Mouse (Mus musculus): ENCODE measurements around the gene Recql5. TPM values are rescaled to one million over a fixed set of nuclear protein-coding genes. Genes with fewer than 3 reads are reported as not detected.

Recql5 gene
- total RNA-seq, 2 experiments from 2014 or later: 20.4 to 22.1 TPM

DNA sequence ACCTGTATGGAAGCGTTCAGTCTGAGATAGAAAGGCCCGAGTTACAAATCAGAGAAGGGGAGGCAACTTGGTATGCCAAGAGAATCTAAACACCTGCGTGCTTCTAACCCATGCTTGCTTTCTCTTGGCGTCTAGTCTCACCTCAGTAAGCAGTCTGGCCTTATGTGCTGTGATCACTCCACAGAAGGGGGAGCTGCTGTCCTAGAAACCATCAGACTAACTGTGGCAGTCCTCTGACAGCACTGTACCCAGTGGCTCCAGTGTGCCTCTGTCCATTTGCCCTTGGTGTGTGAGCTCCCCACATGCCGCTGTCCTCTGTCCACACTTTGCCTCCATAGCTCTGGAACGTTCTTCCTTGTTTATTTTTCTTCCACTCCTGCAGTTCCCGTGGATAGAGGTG, 8.7 kb upstream of the Recql5 start:
- intact Hi-C loops (cut with DNase I): no loop called here
- DNase-seq: no peak

GRCm38 (mm10) chr11:115939690-115940329, 6.5 kb upstream of the Recql5 start:
- intact Hi-C loops (cut with DNase I): loop anchor here (5.0 kb wide), 1 partner anchor 62 kb away; no protein-coding TSS in a partner anchor
- peak; percentile 68 for DNase-seq

DNA sequence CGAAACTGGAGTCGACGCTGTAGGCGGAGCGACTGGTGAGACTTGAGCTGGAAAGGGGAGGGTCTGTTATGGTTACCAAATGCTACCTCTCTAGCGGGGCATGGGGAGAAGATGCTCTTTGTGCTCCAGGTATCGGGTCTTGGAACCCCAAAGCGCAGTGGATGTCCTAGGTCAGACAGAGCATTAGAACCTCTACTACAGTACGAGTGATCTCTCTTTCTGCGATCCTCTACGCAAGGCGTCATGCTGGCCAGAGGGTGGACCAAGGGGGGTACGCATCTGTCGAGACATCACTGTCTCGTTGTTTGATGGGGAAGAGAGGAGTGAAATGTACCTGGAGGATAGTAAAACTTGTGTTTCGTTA, 452 bp upstream of the Recql5 start:
- intact Hi-C loops (cut with DNase I): no loop called here
- no peak for DNase-seq

DNA sequence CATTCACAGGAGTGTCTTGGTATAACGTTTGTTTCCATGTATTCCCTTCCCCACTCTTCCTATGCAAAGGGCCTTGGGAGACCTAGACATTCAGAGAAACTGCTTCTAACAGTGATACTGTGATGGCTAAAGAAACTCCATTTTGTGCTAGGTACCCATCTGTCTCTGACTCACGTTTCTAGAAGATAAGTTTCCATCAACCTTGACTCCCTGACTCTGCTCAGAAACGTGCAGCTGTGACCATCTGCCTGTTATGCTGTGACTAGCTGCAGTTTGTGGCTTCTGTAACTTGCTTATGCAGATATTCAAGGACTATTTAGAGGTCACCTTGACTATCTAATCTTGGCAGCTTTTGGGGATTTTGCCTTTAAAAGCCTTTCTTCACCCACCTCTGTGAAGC, 2.0 kb downstream of the Recql5 start:
- intact Hi-C loops (cut with DNase I): no loop called here
- DNase-seq: no peak

DNA sequence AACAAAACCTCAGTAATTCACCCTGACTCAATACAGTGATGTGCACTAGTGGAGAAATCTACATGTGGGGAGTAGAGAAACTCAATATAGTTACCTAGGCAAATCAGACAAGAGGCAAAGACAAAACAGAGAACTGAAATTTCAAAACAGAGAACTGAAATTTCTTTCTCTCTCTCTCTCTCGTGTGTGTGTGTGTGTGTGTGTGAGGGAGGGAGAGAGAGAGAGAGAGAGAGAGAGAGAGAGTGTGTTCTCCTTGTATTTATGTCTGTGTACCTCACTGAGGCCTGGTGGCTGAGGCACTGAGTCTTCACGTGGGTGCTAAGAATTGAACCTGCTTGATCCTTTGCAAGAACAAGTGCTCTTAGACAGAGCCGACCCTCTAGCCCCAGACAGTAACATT, 3.5 kb downstream of the Recql5 start:
- no peak for DNase-seq
- intact Hi-C loops (cut with DNase I): no loop called here

- no peak for DNase-seq
- intact Hi-C loops (cut with DNase I): no loop called here
Measured at GRCm38 (mm10) chr11:115929031-115929430, 4.2 kb downstream of the Recql5 start.

- no peak for DNase-seq
- intact Hi-C loops (cut with DNase I): no loop called here
Measured at GRCm38 (mm10) chr11:115921986-115922385, 11.3 kb downstream of the Recql5 start.

- DNase-seq: peak; percentile 40
- intact Hi-C loops (cut with DNase I): no loop called here
Measured at GRCm38 (mm10) chr11:115920110-115920818, 13.0 kb downstream of the Recql5 start.

- intact Hi-C loops (cut with DNase I): no loop called here
- no peak for DNase-seq
Measured at GRCm38 (mm10) chr11:115919073-115919472, 14.2 kb downstream of the Recql5 start.

DNA sequence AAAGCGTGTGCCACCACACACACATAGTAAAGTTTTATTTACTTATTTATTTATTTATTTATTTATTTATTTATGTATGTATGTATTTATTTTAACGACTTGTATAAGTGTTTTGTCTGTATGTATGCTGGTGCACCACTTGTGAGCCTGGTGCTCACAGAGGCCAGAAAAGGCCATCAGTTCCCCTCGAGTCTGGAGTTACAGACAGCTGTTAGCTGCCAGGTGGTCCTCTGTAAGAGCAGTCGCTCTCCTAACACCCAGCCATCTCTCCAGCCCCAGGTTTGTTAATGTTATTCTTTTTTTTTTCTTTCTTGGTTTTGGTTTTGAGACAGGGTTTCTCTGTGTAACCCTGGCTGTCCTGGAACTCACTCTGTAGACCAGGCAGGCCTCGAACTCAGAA, 14.6 kb downstream of the Recql5 start:
- intact Hi-C loops (cut with DNase I): no loop called here
- DNase-seq: no peak

DNA sequence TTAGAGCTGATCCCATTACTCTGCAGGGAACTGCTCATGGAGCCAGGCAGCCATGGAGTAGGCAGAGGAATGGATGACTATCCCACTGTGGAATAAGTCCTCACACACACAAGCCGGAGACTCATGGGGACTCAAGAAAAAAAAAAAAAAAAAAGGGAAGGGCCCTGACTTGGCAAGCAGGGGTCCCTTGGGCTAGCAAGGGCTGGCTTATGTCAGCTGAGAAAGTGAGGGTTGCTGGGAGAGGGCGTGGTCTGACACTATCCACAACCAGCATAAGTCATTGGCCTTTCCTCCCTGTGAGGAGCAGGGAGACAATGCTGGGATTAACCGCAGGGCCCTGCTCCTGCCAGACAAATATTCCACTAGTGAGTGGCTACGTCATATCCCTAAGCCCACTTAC, 16.7 kb downstream of the Recql5 start:
- intact Hi-C loops (cut with DNase I): no loop called here
- DNase-seq: no peak

GRCm38 (mm10) chr11:115911632-115912376, 21.5 kb downstream of the Recql5 start, which contains the start of gene Smim6:
TSS of gene Smim6 (plus strand) at chr11:115912017.
- DNase-seq: no peak
- intact Hi-C loops (cut with DNase I): no loop called here

DNA sequence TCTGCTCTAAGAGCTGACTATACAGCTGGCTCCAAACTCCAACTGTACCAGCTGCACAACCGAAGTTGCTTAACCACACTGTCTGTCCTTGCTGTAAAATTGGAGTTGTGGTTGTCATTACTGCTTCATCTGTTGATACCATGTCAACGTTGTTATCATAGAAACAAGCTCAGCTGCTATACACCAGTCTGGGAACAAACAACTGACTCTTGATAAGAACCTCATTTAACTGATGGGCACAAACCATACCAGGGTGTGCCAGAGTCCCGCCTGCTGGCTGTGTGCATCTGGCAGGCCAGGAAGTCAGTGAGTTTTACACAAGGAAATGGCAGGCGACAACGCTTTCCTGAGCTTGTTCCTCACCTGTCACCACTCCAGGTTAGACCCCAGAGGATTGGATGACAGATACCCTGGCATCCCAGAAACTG, 22.1 kb downstream of the Recql5 start:
- DNase-seq: no peak
- intact Hi-C loops (cut with DNase I): no loop called here

DNA sequence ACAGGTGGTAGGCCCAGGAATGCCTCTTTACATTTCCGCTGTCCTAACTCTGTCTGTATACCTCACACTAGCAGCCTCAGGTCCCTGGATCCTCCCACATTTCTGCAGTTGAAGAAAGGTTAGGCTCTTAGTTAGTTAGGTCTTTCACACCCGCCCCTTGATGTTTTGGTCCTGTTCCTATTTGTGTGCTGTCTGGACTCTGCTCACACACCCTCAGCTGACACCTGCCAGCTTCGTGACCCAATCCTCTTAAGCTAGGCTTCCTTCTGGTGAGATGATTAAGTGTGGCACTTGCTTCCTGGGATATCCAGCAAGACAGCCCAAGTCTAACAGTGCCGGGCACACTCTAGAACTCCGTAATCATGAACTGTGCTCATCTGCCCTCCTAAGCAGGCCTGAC, 26.8 kb downstream of the Recql5 start:
- no peak for DNase-seq
- intact Hi-C loops (cut with DNase I): no loop called here

DNA sequence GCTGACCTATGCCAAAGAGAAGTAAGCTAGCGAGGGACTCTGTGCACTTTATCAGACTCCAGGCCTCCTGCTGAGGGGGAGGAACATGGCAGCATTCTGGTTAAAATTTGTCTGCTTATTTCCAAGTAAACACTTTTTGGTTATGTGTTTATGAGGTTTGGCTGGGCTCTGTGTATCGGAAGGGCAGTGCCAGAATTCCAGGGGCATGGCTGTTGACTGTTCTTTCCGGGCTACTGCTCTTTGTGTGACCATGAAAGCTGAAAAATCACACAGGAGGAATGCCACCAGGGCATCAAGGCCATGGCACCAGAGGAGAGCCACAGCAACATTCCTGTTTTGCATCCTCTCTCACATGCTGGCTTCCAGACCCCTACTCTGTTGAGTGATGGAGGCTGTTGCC, 27.2 kb downstream of the Recql5 start:
- DNase-seq: no peak
- intact Hi-C loops (cut with DNase I): no loop called here

DNA sequence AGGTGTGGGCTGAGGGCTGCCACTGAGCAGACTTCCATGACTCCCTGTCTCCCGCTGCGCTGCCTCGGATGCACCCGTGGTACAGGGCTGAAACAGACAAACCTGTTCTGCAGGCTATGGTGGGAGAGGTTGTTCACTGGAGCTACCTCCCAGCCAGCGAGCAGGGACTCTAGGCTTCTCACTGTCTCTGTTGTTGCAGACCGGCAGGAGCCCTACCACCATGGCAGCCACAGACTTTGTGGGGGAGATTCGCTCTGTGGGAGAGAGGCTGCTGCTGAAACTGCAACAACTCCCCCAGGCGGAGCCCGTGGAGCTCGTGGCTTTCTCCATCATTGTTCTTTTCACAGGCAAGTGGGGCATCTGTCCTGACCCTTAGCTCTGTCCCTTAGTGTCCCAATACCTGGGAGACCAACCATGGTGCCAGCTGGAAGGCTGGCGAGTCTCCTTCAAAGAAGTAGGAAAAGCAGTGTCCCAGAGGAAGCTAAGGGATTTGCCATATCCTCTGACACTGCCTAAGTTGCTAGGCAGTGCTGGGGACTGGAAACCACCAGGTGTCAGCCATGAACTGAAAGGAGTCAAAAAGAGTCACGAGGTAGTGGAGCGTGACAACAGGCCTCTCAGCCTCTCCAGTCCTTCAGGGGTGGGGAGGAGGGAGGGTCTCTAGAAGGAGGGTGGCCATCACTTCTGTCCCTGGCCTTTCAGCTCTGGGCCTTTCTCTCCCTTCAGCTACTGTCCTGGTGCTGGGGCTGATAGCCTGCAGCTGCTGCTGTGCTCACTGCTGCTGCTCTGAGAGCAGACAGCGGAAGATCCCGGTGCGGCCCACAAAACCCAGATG, 28.1 kb downstream of the Recql5 start:
- DNase-seq: no peak
- intact Hi-C loops (cut with DNase I): no loop called here

GRCm38 (mm10) chr11:115904231-115904955, 28.9 kb downstream of the Recql5 start:
- intact Hi-C loops (cut with DNase I): no loop called here
- no peak for DNase-seq

GRCm38 (mm10) chr11:115903384-115904230, 29.7 kb downstream of the Recql5 start:
- no peak for DNase-seq
- intact Hi-C loops (cut with DNase I): no loop called here

- no peak for DNase-seq
- intact Hi-C loops (cut with DNase I): no loop called here
Measured at GRCm38 (mm10) chr11:115902831-115903230, 30.4 kb downstream of the Recql5 start.
